Mouse (Mus musculus) limb, embryonic 10.5 days (tissue): ENCODE data around the gene Slc22a20. TPM values are rescaled to one million over a fixed set of nuclear protein-coding genes. Genes with fewer than 3 reads are reported as not detected.

Source experiments
- DNase-seq: peaks from one replicate; pipeline ENCODE4 v3.0.0-alpha.2; 2017; ENCODE audit warnings: low spot score
- H3K27ac ChIP-seq: fragments of 300-500 bp; sonication (generic); 2 replicates; pipeline ENCODE4 v1.5.1; 2016; ENCODE audit warnings: mild to moderate bottlenecking
- H3K27me3 ChIP-seq: fragments of 300-500 bp; sonication (generic); 2 replicates; pipeline ENCODE4 v1.6.1; 2016; ENCODE audit warnings: low read depth, mild to moderate bottlenecking; ENCODE audit not compliant: poor library complexity, severe bottlenecking
- H3K36me3 ChIP-seq: fragments of 300-500 bp; sonication (generic); 2 replicates; pipeline ENCODE4 v1.6.1; 2016; ENCODE audit warnings: mild to moderate bottlenecking, moderate library complexity
- H3K4me1 ChIP-seq: fragments of 300-500 bp; sonication (generic); 2 replicates; pipeline ENCODE4 v1.6.1; 2016
- H3K4me3 ChIP-seq: fragments of 300-500 bp; sonication (generic); 2 replicates; pipeline ENCODE4 v1.5.1; 2016; ENCODE audit warnings: mild to moderate bottlenecking, moderate library complexity
- H3K9me3 ChIP-seq: fragments of 300-500 bp; sonication (generic); replicated peaks from 2 replicates; pipeline ENCODE4 v1.6.1; 2016; ENCODE audit warnings: mild to moderate bottlenecking
- WGBS: fragments of 180-500 bp; shearing (Covaris S2); methylation state at CpG from one replicate; pipeline ENCODE4 v1.1.7; 2016; 5-methylcytosine and 5-hydroxymethylcytosine counted together
- polyA plus RNA-seq: library from polyadenylated mRNA; unstranded; fragments of >200 nt; fragmentation: Nextera tagmentation; extraction: Ambion mirVana; gene quantifications from 2 replicates; pipeline ENCODE4 v1.2.1, GENCODE M21; 2016

Gene Slc22a20
- polyA plus RNA-seq, 1 experiment from 2014 or later = not detected

- H3K4me3 ChIP-seq = no peak overlapping the region
- H3K36me3 ChIP-seq = no peaks in the 10 kb centered on the region
- H3K9me3 ChIP-seq = no peaks in the 10 kb centered on the region
- 79% methylated on average over 8 of the region's 8 CpGs for WGBS
- peaks cover 13% of the 10 kb centered on the region for H3K4me1 ChIP-seq
- no peak for DNase-seq
- H3K27ac ChIP-seq = no peak overlapping the region
- H3K27me3 ChIP-seq = peaks cover 10% of the 10 kb centered on the region
These were observed 23.2 kb upstream of the Slc22a20 start for GRCm38 (mm10) chr19:6009137-6009536.

DNA sequence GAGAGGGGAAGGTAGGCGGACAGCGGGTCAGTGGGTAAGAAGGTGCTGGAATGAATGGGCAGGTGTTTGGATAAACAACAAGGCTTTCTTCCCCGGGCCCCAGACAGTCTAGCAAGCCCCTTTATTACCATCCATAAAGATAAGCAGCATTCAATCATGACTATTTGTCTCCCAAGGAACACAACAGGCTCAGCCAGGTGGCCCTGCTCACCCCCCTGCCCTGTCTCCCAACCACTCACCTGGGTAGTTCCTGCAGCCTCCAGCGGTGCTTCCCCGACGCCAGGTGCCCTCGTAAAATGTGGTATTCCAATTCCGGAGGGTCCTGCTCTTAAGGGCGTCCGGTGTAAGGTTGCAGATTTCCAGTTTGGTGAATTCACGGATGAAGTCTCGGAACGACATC is 21.1 kb upstream of the Slc22a20 start:
- H3K27ac ChIP-seq = no peak overlapping the region
- DNase-seq = no peak
- no peaks in the 10 kb centered on the region for H3K9me3 ChIP-seq
- H3K4me1 ChIP-seq = peaks cover 13% of the 10 kb centered on the region
- H3K36me3 ChIP-seq = no peaks in the 10 kb centered on the region
- 71% methylated on average over 13 of the region's 13 CpGs for WGBS
- H3K4me3 ChIP-seq = no peak overlapping the region
- H3K27me3 ChIP-seq = no peaks in the 10 kb centered on the region

DNA sequence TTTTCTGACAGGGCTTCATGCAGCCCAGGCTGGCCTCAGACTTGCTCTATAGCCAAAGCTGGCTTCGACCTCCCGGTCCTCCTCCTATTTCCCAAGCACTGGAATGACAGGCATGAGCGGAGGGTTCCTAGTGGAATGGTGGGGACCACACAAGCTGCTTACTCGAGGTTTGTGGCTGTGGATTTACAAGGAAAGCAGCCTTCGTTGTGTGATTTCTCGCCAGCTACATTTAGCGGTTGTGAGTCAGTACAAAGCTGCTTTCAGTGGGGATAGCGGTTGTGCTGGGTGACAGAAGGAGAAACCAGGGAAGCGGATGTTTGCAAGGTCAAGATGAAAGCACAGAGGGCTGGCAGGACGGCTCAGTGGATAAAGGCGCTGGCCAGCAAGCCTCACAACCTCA is 19.6 kb upstream of the Slc22a20 start:
- 72% methylated on average over 11 of the region's 11 CpGs for WGBS
- peaks cover 13% of the 10 kb centered on the region for H3K4me1 ChIP-seq
- H3K27me3 ChIP-seq = no peaks in the 10 kb centered on the region
- no peak overlapping the region for H3K4me3 ChIP-seq
- DNase-seq = no peak
- no peaks in the 10 kb centered on the region for H3K9me3 ChIP-seq
- H3K27ac ChIP-seq = no peak overlapping the region; the same call in 1 of the 2 replicates
- H3K36me3 ChIP-seq = no peaks in the 10 kb centered on the region

- no peaks in the 10 kb centered on the region for H3K27me3 ChIP-seq
- H3K9me3 ChIP-seq = no peaks in the 10 kb centered on the region
- no peak overlapping the region for H3K27ac ChIP-seq
- no peak overlapping the region for H3K4me3 ChIP-seq
- no peak for DNase-seq
- 0 out of 2 replicates have a peak, but pooled peaks cover 3% of the 10 kb centered on the region for H3K4me1 ChIP-seq
- H3K36me3 ChIP-seq = no peaks in the 10 kb centered on the region
- 81% methylated on average over 5 of the region's 5 CpGs for WGBS
These were observed 14.0 kb upstream of the Slc22a20 start for GRCm38 (mm10) chr19:5999969-6000368.

DNA sequence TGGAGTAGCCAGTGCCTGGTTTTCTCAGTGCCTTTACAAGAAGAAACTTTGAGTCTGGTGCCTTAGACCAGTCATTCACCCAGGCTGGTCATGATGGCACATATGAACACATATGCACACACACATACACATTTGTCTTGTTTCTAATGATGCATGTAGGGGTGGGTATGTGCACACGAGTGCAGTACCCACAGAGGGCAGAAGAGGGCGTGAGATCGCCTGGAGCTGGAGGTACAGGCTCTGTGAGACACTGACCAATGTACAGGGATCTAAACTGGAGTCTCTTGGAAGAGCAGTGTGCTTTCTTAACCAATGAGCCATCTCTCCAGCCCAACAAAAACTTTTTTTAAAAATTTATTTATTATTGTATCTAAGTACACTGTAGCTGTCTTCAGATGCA is 12.2 kb upstream of the Slc22a20 start:
- no peaks in the 10 kb centered on the region for H3K4me1 ChIP-seq
- no peaks in the 10 kb centered on the region for H3K36me3 ChIP-seq
- no peaks in the 10 kb centered on the region for H3K27me3 ChIP-seq
- H3K4me3 ChIP-seq = no peak overlapping the region
- no peak overlapping the region for H3K27ac ChIP-seq
- WGBS = 90% methylated on average over 3 of the region's 3 CpGs
- no peaks in the 10 kb centered on the region for H3K9me3 ChIP-seq
- no peak for DNase-seq

DNA sequence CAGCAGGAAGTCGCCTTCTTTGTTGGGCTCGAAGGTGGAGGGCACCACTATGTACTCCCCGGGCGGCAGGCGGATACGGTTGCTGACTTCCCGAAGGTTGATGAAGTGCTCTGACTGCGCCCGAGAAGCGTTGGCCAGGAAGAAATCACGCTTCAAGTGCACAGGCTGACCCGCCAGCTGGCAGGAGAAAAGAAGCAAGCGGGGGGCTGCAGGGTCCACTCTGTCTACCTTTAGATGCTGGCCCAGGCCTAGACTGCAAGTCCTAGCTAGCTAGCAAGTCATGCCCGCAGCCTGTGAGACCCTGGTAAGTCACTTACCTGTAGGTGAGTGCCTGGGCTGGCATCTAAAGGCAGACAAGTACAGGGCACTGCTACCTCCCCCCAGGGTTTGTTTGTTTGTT is 8.8 kb upstream of the Slc22a20 start:
- DNase-seq = no peak
- Histone ChIP-seq H3K4me1 (0 out of 2 replicates have a peak, but pooled peaks cover under 1% of the 10 kb centered on the region), H3K9me3 (no peaks in the 10 kb centered on the region), H3K27me3 (no peaks in the 10 kb centered on the region), H3K4me3 (no peak overlapping the region), H3K27ac (no peak overlapping the region), H3K36me3 (no peaks in the 10 kb centered on the region)
- 89% methylated on average over 14 of the region's 14 CpGs for WGBS

- no peak for DNase-seq
- no peaks in the 10 kb centered on the region for H3K9me3 ChIP-seq
- no peak overlapping the region for H3K4me3 ChIP-seq
- H3K4me1 ChIP-seq = peaks cover 19% of the 10 kb centered on the region
- H3K27me3 ChIP-seq = no peaks in the 10 kb centered on the region
- H3K27ac ChIP-seq = peak overlapping the region; percentile 8; the same call in 1 of the 2 replicates
- no peaks in the 10 kb centered on the region for H3K36me3 ChIP-seq
- WGBS = 87% methylated on average over 7 of the region's 7 CpGs
These were observed 6.1 kb upstream of the Slc22a20 start for GRCm38 (mm10) chr19:5992012-5992411.

GRCm38 (mm10) chr19:5991467-5991866 is 5.5 kb upstream of the Slc22a20 start:
- H3K9me3 ChIP-seq = no peaks in the 10 kb centered on the region
- H3K4me1 ChIP-seq = peaks cover 19% of the 10 kb centered on the region
- DNase-seq = no peak
- no peaks in the 10 kb centered on the region for H3K27me3 ChIP-seq
- H3K4me3 ChIP-seq = no peak overlapping the region
- H3K27ac ChIP-seq = peak overlapping the region; percentile 8; the same call in 1 of the 2 replicates
- 90% methylated on average over 7 of the region's 7 CpGs for WGBS
- no peaks in the 10 kb centered on the region for H3K36me3 ChIP-seq

DNA sequence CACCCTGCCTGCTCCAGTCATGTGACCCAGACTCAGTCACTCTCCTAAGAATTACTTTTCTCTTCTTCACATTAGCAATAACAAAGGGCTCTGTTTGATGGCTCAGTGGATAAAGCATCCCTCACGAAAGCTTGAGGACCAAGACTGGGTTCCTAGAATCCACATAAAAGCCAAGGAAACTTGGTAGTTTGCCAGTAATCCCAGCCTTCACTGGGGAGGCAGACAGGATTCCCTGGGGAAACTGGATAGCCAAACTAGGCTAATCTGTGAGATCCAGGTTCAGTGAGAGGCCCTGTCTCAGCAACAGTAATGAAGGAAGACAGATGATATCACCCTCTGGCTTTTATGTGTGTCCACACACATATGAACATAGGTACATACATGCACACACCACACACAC is 5.0 kb upstream of the Slc22a20 start:
- H3K27me3 ChIP-seq = no peaks in the 10 kb centered on the region
- H3K27ac ChIP-seq = no peak overlapping the region
- WGBS = 76% methylated on average over 1 of the region's 1 CpGs
- H3K36me3 ChIP-seq = no peaks in the 10 kb centered on the region
- H3K4me1 ChIP-seq = peaks cover 24% of the 10 kb centered on the region
- H3K4me3 ChIP-seq = no peak overlapping the region
- DNase-seq = no peak
- no peaks in the 10 kb centered on the region for H3K9me3 ChIP-seq

GRCm38 (mm10) chr19:5990033-5990432 is 4.1 kb upstream of the Slc22a20 start:
- no peaks in the 10 kb centered on the region for H3K9me3 ChIP-seq
- no peak for DNase-seq
- H3K36me3 ChIP-seq = no peaks in the 10 kb centered on the region
- H3K4me3 ChIP-seq = no peak overlapping the region
- H3K4me1 ChIP-seq = peaks cover 27% of the 10 kb centered on the region
- H3K27me3 ChIP-seq = no peaks in the 10 kb centered on the region
- H3K27ac ChIP-seq = peak overlapping the region; percentile 88
- 96% methylated on average over 12 of the region's 12 CpGs for WGBS

DNA sequence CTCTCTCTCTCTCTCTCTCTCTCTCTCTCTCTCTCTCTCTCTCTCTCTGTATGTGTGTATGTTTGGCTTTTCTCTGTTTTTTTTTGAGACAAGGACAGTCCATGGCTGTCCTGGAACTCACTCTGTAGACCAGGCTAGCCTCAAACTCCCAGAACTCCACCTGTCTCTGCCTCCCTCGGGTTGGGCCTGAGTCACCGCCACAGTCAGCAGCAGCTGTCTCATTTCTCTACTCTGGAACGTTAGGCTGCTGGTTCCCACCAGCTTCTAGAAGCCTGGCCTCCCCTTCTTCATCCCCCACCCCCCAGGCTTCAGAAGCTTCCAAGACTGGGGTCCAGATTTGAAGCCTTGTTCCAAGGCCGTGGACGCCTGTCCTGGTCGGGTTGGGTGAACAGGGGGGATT is 3.6 kb upstream of the Slc22a20 start:
- WGBS = 81% methylated on average over 6 of the region's 6 CpGs
- peaks cover 27% of the 10 kb centered on the region for H3K4me1 ChIP-seq

GRCm38 (mm10) chr19:5988815-5989452 is 3.0 kb upstream of the Slc22a20 start:
- peak overlapping the region; percentile 33 for H3K4me3 ChIP-seq
- DNase-seq = peak; percentile 83
- no peaks in the 10 kb centered on the region for H3K36me3 ChIP-seq
- no peaks in the 10 kb centered on the region for H3K9me3 ChIP-seq
- 11% methylated on average over 13 of the region's 13 CpGs for WGBS
- no peaks in the 10 kb centered on the region for H3K27me3 ChIP-seq
- peaks cover 27% of the 10 kb centered on the region for H3K4me1 ChIP-seq
- H3K27ac ChIP-seq = peak overlapping the region; percentile 88

More for the DNA sequence above, 3.6 kb upstream of the Slc22a20 start:
- Histone ChIP-seq H3K36me3 (no peaks in the 10 kb centered on the region), H3K9me3 (no peaks in the 10 kb centered on the region), H3K27ac (peak overlapping the region; percentile 88), H3K4me3 (no peak overlapping the region), H3K27me3 (no peaks in the 10 kb centered on the region)
- no peak for DNase-seq

DNA sequence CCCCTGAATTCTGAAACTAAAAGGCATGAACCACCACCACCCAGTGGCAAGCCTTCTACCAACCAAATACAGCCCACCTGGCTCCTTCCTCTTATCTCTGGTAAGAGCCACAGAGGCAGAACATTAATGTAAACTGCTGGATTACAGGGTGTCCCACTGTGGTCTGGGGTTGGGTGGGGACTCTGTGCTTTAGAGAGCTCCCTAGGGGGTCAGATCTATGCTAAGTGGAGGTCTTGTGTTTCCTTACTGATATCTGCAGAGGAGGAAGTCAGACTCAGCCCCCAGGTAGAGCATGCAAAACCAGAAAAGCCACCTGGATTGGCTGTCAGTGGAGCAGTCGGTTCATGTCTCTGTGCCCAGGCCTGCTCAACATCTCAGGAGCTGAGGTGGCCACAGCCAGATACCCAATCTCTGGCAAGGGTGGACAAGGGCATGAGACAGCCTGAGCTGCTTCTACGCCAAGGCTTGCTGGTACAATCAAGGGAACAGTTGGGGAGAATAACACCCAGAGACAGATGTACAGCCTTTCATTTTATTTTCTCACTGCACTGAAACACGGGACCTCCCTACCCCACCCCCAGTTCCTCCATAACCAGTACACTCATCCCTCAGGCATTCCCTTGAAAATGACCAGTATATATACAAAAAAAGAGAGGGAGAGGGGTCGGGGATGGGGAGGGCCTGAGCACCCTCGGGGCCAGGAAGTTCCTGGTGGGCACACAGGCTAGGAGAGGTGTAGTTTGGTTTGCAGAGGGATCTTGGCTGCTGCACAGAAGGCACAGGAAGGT is 2.3 kb upstream of the Slc22a20 start:
- H3K27me3 ChIP-seq = no peaks in the 10 kb centered on the region
- DNase-seq = no peak
- peak overlapping the region; percentile 88 for H3K27ac ChIP-seq
- WGBS = 70% methylated on average over 5 of the region's 5 CpGs
- peaks cover 27% of the 10 kb centered on the region for H3K4me1 ChIP-seq
- H3K9me3 ChIP-seq = no peaks in the 10 kb centered on the region
- H3K4me3 ChIP-seq = peak overlapping the region; percentile 33; the same call in 1 of the 2 replicates
- H3K36me3 ChIP-seq = no peaks in the 10 kb centered on the region
